Mouse (Mus musculus) liver (tissue): ENCODE data around the gene Col4a1.

Source experiments
- DNase-seq: peaks from one replicate; pipeline ENCODE4 v3.0.0-alpha.2; 2020; ENCODE audit warnings: mixed read lengths

Col4a1 gene

GRCm38 (mm10) chr8:11173284-11174191 lies 139.1 kb downstream of the Col4a1 start:
- DNase-seq: peak; percentile 56

GRCm38 (mm10) chr8:11171526-11171925 lies 141.1 kb downstream of the Col4a1 start:
- no peak for DNase-seq

- no peak for DNase-seq
Observed at GRCm38 (mm10) chr8:11169383-11169782, 143.2 kb downstream of the Col4a1 start.

GRCm38 (mm10) chr8:11168780-11169179 lies 143.8 kb downstream of the Col4a1 start:
- no peak for DNase-seq

GRCm38 (mm10) chr8:11167955-11168354 lies 144.7 kb downstream of the Col4a1 start:
- no peak for DNase-seq

- DNase-seq: no peak
Observed at GRCm38 (mm10) chr8:11165592-11165991, 147.0 kb downstream of the Col4a1 start.

- DNase-seq: no peak
Observed at GRCm38 (mm10) chr8:11156319-11156692, 156.3 kb downstream of the Col4a1 start.

GRCm38 (mm10) chr8:11155579-11156318 lies 156.9 kb downstream of the Col4a1 start:
- no peak for DNase-seq

- DNase-seq: no peak
Observed at GRCm38 (mm10) chr8:11150268-11150667, 162.4 kb downstream of the Col4a1 start.

GRCm38 (mm10) chr8:11149201-11149810 lies 163.3 kb downstream of the Col4a1 start:
- no peak for DNase-seq

- no peak for DNase-seq
Observed at GRCm38 (mm10) chr8:11148797-11149196, 163.8 kb downstream of the Col4a1 start.
